Mouse (Mus musculus): ENCODE measurements around the gene Hephl1. TPM values are rescaled to one million over a fixed set of nuclear protein-coding genes. Genes with fewer than 3 reads are reported as not detected.
"Not testable (repeated sequence)": the region's sequence is repeated elsewhere in the genome, so short reads cannot be mapped to it uniquely, and the experiment has no call there.

Gene Hephl1
- polyA plus RNA-seq, 1 experiment from 2014 or later, result not detected

DNA sequence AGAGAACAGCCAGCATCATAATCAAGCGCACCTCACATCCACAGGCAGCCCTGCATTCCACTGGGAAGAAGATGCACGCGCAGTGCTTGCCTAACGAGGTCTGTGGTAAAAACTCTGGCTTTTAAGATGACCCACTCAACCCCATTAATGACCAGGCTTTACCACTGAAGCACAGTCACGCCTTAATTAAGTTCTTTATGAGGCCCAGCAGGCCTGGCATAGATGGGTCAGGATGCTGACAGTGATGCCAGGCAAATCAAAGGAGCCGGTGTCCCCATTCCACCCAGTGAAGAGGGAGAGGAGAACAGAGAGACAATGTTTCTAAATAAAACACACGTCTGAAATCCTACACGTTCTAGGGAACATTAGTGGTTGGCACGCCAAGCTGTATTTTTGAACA, 3.8 kb downstream of the Hephl1 start:
- 83% methylated on average over 9 of the region's 9 CpGs for WGBS
- no peaks in the 10 kb centered on the region for H3K4me1 ChIP-seq (ENCODE audit: insufficient read depth, low read length)
- H3K9ac ChIP-seq (replicated peaks; ENCODE audit: low read length), result no peak overlapping the region
- H3K27ac ChIP-seq (ENCODE audit: low read length), result no peak overlapping the region
- H3K36me3 ChIP-seq (ENCODE audit: insufficient read depth, low read length), result no peaks in the 10 kb centered on the region
- H3K4me2 ChIP-seq (replicated peaks; ENCODE audit: low read depth, low read length), result no peak overlapping the region
- H3K4me3 ChIP-seq (ENCODE audit: low read length), result no peak overlapping the region
- no peaks in the 10 kb centered on the region for H3K9me3 ChIP-seq (ENCODE audit: low read length)
- H3K27me3 ChIP-seq (ENCODE audit: insufficient read depth, low read length), result no peaks in the 10 kb centered on the region
- ATAC-seq (ENCODE audit: low FRiP score, low TSS enrichment), result no peak

DNA sequence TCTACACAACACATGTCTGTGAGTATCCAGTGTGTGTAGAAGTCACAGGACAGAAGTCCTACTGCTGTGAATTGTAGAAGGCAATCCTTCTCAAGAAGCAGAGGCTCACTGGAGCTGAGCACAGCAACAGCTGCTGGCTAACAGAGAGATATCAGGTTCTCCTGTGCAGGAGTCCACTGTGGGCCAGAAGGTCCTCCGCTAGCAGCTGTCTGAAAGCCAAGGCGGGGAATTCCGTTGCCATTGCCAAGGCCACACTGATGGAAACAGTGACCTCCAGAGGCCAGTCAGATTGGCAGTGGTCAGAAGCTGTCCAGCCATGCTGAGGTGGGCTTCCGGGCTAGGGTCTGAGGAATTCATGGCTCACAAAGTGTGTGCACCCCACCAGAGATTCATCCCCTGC, 6.8 kb downstream of the Hephl1 start:
- no peaks in the 10 kb centered on the region for H3K9me3 ChIP-seq (ENCODE audit: low read length)
- no peaks in the 10 kb centered on the region for H3K27me3 ChIP-seq (ENCODE audit: insufficient read depth, low read length)
- H3K4me3 ChIP-seq (ENCODE audit: low read length), result no peak overlapping the region
- no peaks in the 10 kb centered on the region for H3K4me1 ChIP-seq (ENCODE audit: insufficient read depth, low read length)
- no peak for ATAC-seq (ENCODE audit: low FRiP score, low TSS enrichment)
- WGBS, result 50% methylated on average over 4 of the region's 4 CpGs
- H3K36me3 ChIP-seq (ENCODE audit: insufficient read depth, low read length), result no peaks in the 10 kb centered on the region
- H3K9ac ChIP-seq (replicated peaks; ENCODE audit: low read length), result no peak overlapping the region
- no peak overlapping the region for H3K27ac ChIP-seq (ENCODE audit: low read length)
- no peak overlapping the region for H3K4me2 ChIP-seq (replicated peaks; ENCODE audit: low read depth, low read length)

DNA sequence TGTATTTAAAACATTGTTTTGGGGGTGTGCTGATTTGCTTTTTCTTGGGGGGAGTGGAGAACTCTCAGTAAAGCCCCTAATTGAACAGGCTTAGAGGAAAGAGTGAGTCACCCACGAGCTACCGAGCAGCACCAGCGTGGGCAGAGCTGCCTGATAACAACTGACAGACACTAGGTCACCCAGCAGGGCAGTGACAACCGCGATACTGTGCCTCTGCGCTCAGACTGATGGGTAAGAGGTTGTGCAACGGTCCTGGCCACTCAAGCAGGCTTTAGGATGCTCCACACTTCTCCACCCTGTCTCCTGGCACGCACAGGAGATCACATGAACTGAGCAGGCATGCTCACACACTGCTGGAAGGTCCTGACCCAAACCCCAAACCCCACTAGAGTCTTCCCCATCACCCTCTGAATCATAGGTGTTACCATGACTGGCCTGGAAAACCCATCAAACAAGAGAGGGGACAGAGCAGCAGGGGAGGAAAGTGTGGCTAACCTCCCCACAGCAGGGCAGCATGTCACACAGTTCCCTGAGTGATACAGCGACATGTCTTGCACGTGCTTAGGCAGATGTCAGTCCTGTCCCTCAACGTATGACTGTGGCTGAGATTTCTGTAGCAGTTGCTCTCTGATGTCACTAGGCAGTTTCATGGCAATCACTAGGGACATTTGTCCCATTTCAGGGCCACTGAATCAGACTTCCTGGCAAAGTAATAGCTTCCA, 8.2 kb downstream of the Hephl1 start:
- Histone ChIP-seq H3K4me1 (ENCODE audit: insufficient read depth, low read length) (no peaks in the 10 kb centered on the region), H3K4me3 (ENCODE audit: low read length) (no peak overlapping the region), H3K36me3 (ENCODE audit: insufficient read depth, low read length) (no peaks in the 10 kb centered on the region), H3K27me3 (ENCODE audit: insufficient read depth, low read length) (no peaks in the 10 kb centered on the region), H3K9ac (replicated peaks; ENCODE audit: low read length) (no peak overlapping the region), H3K9me3 (ENCODE audit: low read length) (no peaks in the 10 kb centered on the region), H3K4me2 (replicated peaks; ENCODE audit: low read depth, low read length) (no peak overlapping the region), H3K27ac (ENCODE audit: low read length) (no peak overlapping the region)
- no peak for ATAC-seq (ENCODE audit: low FRiP score, low TSS enrichment)
- WGBS, result 62% methylated on average over 11 of the region's 11 CpGs

DNA sequence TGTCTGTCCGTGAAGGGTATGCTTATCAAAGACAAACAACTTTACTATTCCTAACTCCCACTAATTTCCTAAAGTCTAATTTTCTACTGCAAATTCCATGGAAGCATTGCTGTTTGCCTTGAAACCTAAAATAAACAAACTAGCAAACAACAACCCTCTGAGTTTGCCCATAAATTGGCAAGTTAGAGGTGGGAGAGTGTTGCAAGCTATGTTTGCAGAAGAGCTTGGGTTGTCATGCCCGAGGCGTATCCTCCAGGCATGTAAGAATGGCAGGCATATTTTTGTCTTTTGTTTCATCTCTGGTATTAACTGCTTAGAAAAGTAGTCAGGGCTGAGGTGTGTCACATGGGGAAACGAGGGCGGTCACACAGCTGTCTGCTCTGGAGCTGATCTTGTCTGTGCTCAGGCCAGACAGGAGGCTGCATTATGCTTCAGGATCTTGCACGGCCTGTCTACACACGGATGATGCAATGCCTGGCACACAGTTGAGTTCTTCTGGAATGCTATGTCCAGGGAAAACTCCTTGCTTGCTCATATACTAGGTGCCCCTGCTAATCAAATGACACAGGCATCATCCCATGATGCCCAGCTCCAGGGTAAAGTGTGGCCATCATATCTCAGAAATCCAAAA, 10.3 kb downstream of the Hephl1 start:
- 81% methylated on average over 7 of the region's 7 CpGs for WGBS
- H3K9ac ChIP-seq (replicated peaks; ENCODE audit: low read length), result no peak overlapping the region
- H3K36me3 ChIP-seq (ENCODE audit: insufficient read depth, low read length), result no peaks in the 10 kb centered on the region
- H3K4me1 ChIP-seq (ENCODE audit: insufficient read depth, low read length), result no peaks in the 10 kb centered on the region
- no peaks in the 10 kb centered on the region for H3K9me3 ChIP-seq (ENCODE audit: low read length)
- H3K27me3 ChIP-seq (ENCODE audit: insufficient read depth, low read length), result no peaks in the 10 kb centered on the region
- H3K27ac ChIP-seq (ENCODE audit: low read length), result no peak overlapping the region
- H3K4me2 ChIP-seq (replicated peaks; ENCODE audit: low read depth, low read length), result no peak overlapping the region
- ATAC-seq (ENCODE audit: low FRiP score, low TSS enrichment), result no peak
- no peak overlapping the region for H3K4me3 ChIP-seq (ENCODE audit: low read length)

DNA sequence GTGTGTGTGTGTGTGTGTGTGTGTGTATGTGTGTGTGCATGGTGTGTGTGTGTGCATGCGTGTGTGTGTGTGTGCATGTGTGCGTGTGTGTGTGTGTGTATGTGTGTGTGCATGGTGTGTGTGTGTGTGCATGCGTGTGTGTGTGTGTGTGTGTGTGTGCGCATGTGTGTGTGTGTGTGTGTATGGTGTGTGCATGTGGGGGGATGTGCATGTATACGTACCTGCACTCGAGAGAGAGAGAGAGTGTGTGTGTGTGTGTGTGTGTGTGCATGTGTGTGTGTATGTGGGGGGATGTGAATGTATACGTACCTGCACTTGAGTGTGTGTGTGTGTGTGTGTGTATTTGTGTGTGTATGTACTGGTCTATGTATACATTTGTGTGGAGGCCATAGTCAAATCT, 13.5 kb downstream of the Hephl1 start:
- H3K4me1 ChIP-seq (ENCODE audit: insufficient read depth, low read length); H3K9ac ChIP-seq (replicated peaks; ENCODE audit: low read length); H3K9me3 ChIP-seq (ENCODE audit: low read length); H3K27me3 ChIP-seq (ENCODE audit: insufficient read depth, low read length); H3K27ac ChIP-seq (ENCODE audit: low read length); H3K4me2 ChIP-seq (replicated peaks; ENCODE audit: low read depth, low read length); ATAC-seq (ENCODE audit: low FRiP score, low TSS enrichment); H3K4me3 ChIP-seq (ENCODE audit: low read length); H3K36me3 ChIP-seq (ENCODE audit: insufficient read depth, low read length): not testable (repeated sequence)
- WGBS, result 96% methylated on average over 5 of the region's 7 CpGs

DNA sequence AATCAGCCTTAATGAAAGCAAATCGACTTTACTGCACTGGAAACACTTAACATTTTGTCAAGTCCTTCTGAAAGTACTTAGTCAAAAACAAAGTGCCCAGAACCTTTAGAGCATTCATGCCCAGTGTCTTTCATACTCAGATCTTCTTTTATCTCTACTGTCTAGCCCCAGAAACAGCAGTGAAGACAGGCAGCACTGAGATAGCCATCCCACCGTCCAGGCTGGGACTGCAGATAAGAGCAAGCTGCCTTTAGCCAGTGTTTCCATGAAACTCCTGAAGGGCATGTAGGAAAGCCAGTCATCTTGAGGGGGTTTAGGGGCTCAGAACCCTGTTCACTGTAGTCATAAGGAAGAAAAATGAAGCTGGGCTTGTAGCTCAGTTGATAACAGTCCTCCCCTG, 14.7 kb downstream of the Hephl1 start:
- Histone ChIP-seq H3K9me3 (ENCODE audit: low read length) (no peaks in the 10 kb centered on the region), H3K4me1 (ENCODE audit: insufficient read depth, low read length) (no peaks in the 10 kb centered on the region), H3K27ac (ENCODE audit: low read length) (no peak overlapping the region), H3K9ac (replicated peaks; ENCODE audit: low read length) (no peak overlapping the region), H3K4me3 (ENCODE audit: low read length) (no peak overlapping the region), H3K4me2 (replicated peaks; ENCODE audit: low read depth, low read length) (no peak overlapping the region), H3K27me3 (ENCODE audit: insufficient read depth, low read length) (no peaks in the 10 kb centered on the region), H3K36me3 (ENCODE audit: insufficient read depth, low read length) (no peaks in the 10 kb centered on the region)
- no peak for ATAC-seq (ENCODE audit: low FRiP score, low TSS enrichment)
- WGBS, result 85% methylated on average over 2 of the region's 2 CpGs

DNA sequence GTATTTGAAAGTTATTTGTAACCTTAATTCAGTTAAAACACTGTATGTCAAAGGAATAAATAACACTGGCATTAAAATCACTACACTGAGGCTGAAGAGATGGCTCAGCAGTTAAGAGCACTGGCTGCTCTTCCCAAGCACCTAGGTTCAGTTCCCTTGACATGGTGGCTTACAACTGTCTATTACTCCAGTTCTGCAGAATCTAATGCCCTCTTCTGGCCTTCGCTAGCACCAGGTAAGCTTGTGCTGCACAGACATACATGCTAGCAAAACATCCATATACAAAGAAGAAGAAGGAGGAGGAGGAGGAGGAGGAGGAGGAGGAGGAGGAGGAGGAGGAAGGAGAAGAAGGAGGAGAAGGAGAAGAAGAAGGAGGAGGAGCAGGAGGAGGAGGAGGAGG, 15.7 kb downstream of the Hephl1 start:
- Histone ChIP-seq H3K36me3 (ENCODE audit: insufficient read depth, low read length) (no peaks in the 10 kb centered on the region), H3K27ac (ENCODE audit: low read length) (no peak overlapping the region), H3K9me3 (ENCODE audit: low read length) (no peaks in the 10 kb centered on the region), H3K4me2 (replicated peaks; ENCODE audit: low read depth, low read length) (no peak overlapping the region), H3K27me3 (ENCODE audit: insufficient read depth, low read length) (no peaks in the 10 kb centered on the region), H3K4me1 (ENCODE audit: insufficient read depth, low read length) (no peaks in the 10 kb centered on the region), H3K9ac (replicated peaks; ENCODE audit: low read length) (no peak overlapping the region), H3K4me3 (ENCODE audit: low read length) (no peak overlapping the region)
- 89% methylated on average over 1 of the region's 1 CpGs for WGBS
- no peak for ATAC-seq (ENCODE audit: low FRiP score, low TSS enrichment)

DNA sequence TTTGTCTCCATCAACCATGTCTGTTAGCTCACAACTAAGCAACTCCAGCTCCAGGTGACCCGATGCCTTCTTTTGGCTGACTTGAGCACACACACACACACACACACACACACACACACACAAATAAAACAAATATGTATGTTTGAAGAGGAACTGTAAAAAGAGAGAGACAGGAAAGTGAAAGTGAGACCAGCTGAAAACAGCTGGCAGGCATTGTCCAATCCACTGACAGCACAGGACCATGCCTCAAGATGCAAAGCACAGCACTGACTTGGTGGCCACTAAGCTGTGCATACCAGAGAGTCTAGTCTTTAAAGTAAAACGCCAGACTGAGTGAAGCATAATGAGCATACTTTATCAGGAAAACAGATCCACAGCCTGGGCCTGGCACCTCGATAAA, 16.7 kb downstream of the Hephl1 start:
- no peak for ATAC-seq (ENCODE audit: low FRiP score, low TSS enrichment)
- WGBS, result 67% methylated on average over 3 of the region's 3 CpGs

DNA sequence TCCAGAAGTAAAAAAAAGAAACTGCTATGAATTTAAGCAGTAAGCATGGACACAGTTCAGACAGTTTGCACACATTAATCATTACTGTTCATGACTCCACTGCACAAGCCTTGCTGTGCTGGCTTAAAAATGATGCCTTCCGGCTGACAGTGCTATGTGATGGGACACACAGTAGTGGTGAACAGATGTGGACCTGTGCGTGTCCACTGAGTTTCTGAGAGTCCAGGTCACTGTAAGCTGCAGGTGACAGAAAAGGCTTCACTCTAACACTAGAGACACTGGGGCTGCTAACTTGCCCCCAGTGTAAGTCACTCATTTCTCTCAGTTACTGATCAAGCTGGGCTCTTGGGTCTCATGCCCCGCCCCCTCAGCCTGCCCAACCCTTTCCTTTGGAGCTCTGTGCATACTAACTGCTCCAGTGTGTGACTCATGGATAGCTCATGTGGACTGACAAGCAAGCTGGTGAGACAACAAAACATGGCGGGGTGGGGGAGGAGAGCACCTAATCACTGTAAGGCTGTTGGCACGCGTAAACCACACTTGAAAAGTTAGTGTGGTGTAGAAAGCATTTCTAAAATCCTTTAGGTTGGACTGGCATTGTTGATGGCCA, 43.1 kb downstream of the Hephl1 start:
- Histone ChIP-seq H3K4me3 (ENCODE audit: low read length) (no peak overlapping the region), H3K27me3 (ENCODE audit: insufficient read depth, low read length) (no peaks in the 10 kb centered on the region), H3K9ac (replicated peaks; ENCODE audit: low read length) (no peak overlapping the region), H3K36me3 (ENCODE audit: insufficient read depth, low read length) (no peaks in the 10 kb centered on the region), H3K4me1 (ENCODE audit: insufficient read depth, low read length) (peaks cover 7% of the 10 kb centered on the region; the same call in 1 of the 2 replicates), H3K9me3 (ENCODE audit: low read length) (no peaks in the 10 kb centered on the region), H3K4me2 (replicated peaks; ENCODE audit: low read depth, low read length) (no peak overlapping the region), H3K27ac (ENCODE audit: low read length) (no peak overlapping the region)
- WGBS, result 67% methylated on average over 6 of the region's 6 CpGs
- ATAC-seq (ENCODE audit: low FRiP score, low TSS enrichment), result peak; percentile 87

More for the DNA sequence above, 16.7 kb downstream of the Hephl1 start:
- no peak overlapping the region for H3K4me2 ChIP-seq (replicated peaks; ENCODE audit: low read depth, low read length)
- H3K9ac ChIP-seq (replicated peaks; ENCODE audit: low read length), result no peak overlapping the region
- H3K4me1 ChIP-seq (ENCODE audit: insufficient read depth, low read length), result no peaks in the 10 kb centered on the region
- no peaks in the 10 kb centered on the region for H3K9me3 ChIP-seq (ENCODE audit: low read length)
- H3K36me3 ChIP-seq (ENCODE audit: insufficient read depth, low read length), result no peaks in the 10 kb centered on the region
- H3K27ac ChIP-seq (ENCODE audit: low read length), result no peak overlapping the region
- no peaks in the 10 kb centered on the region for H3K27me3 ChIP-seq (ENCODE audit: insufficient read depth, low read length)
- no peak overlapping the region for H3K4me3 ChIP-seq (ENCODE audit: low read length)

All from kidney, embryonic 16.5 days (tissue).